Mouse (Mus musculus): ENCODE results near the gene Gm10230.
"Not testable (repeated sequence)": the region's sequence is repeated elsewhere in the genome, so short reads cannot be mapped to it uniquely, and the experiment has no call there.

Gm10230 gene

DNA sequence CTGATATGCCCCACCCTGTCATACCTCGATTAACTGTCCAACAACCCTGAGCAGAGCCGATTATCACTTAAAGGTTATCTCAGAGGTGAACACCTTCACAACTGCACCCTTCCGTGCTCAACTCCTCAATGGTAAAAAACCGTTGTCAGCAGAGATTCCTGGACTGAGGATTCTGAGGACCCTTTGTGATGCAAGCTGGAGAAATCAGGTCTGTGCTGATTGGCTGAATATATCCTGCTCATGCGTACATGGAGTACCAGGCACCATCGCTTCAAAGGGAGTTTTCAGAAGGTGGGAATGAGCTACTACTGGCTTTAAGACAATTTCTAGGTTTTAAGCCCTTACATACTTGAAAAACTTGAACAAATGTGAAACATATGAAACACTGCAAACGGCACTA, at the start of gene Gm10230:
Gene Gm10230 (minus strand): TSS at position 101 of the 400 bp plus-strand sequence.
- not testable (repeated sequence) for DNase-seq (ENCODE audit: low read depth)
